Mouse (Mus musculus): ENCODE results near the gene Slco1a5.
"Not testable (repeated sequence)": the region's sequence is repeated elsewhere in the genome, so short reads cannot be mapped to it uniquely, and the experiment has no call there.

The Slco1a5 gene

DNA sequence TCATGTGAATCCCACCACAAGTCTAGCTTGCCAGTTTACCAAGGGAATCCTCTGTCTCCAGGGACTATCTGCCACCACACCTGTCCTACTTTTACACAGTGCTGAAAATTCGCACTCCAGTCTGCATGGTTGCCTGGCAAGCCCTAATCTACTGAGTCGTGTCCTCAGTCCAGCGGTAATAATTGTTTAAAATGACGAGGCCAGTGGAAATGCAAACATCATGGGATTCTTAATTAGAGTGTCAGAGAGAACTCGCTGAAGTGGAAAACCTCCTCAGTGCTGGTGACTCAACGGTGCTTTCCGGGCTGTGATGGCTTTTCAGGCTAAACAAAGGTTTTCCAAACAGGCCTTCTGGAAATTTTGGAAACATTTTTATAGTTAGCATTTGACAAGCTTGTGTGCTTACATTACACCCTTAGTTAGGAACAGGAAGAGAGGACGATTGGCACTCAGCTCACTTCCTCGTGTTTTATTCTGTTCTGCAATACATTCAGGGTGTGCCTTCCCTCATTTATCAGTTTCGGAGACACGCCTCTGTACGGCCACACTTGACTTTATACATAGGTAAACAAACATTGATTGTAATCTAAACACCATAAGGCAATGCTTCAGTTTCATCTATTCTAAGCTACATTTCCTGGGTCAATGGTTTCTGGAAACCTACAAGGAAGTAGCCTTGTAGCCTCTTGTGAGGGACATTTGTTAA lies 33.2 kb downstream of the Slco1a5 start:
- DNase-seq, result no peak

DNA sequence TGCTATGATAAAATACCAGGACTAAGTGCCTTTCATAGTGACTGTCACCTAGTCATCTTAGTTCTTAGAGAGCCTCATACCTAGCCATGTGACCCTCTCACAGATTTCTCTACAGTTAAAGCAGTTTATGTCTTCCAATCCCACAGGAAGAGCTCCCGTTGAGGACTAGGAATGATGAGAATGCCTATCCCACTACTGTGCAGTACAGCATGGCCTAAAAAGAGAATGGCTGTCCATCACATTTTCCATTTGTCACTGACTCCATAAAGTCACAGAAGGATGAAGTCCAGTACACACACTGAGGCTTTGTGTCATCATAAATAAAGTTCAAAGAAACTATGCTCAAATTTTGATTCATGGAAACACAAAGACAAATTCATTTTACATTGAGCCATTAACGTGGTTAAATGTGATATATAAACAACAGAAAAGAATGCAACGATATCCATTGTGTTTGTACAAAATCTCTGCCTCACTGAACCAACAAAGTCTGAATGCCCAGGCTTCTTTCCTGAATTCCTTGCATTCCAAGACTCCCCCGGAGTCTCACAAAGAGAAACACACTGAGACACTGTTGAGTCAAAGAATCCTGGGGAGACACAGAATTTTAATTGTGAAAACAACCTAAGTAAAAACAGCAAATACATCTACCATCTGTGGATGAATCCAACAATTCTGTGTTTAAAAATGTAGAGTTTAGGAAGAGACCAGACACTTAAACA lies 46.9 kb downstream of the Slco1a5 start:
- no peak for DNase-seq

DNA sequence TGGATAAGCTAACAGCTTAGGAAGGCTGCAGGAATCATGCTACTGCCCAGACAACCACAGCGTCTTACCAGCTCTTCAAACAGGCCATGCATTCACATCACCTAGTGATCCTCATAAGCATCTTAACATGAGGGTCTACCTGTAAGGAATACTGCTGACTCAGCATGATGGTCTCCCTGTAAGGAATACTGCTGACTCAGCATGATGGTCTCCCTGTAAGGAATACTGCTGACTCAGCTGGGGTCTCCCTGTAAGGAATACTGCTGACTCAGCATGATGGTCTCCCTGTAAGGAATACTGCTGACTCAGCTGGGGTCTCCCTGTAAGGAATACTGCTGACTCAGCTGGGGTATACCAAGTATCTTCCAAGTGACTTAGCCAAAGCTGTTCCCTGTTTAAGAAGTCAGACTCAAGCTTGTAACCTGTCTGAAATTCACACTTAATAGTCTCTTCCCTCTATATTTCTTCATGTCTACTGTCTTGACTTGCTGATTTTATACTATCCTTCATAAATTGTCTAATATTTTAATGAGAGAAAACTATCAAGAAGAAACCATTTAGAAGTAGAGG lies 72.0 kb downstream of the Slco1a5 start:
- not testable (repeated sequence) for DNase-seq

DNA sequence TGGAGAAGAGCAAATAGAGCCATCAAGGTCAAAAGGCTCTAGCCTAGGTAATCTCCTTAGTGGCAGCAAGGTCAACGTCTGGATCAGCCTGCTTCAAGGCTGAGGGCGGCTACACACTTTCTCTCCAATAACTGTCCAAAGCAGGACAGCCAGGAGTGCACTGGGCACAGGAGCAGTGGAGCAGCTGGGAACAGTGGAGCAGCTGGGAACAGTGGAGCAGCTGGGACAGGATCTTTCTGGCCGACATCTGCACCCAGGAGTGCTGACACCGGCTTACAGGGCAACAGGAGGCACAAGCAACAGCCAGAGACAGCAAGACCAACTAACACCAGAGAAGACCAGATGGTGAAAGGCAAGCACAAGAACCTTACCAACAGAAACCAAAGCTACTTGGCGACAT lies 77.7 kb downstream of the Slco1a5 start:
- no peak for DNase-seq

DNA sequence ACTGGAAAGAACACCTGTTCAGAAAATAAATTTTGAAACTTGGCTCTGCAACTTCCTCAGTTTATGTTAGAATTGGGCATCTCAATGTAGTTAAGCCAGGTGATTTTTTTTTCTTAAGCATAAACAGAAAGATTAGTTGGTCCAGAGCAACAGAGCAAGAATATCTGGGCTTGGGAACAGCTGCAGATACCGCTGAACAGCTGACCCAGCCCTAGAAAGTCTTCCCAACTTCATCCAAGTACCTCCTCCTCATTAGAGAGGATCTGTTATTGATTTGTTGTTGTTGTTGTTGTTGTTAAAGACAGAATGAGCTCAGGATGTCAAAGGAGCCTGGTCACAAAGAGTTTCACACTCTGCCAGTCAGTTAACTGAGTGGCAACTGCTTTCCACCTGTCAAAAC lies 83.3 kb downstream of the Slco1a5 start:
- DNase-seq, result no peak

DNA sequence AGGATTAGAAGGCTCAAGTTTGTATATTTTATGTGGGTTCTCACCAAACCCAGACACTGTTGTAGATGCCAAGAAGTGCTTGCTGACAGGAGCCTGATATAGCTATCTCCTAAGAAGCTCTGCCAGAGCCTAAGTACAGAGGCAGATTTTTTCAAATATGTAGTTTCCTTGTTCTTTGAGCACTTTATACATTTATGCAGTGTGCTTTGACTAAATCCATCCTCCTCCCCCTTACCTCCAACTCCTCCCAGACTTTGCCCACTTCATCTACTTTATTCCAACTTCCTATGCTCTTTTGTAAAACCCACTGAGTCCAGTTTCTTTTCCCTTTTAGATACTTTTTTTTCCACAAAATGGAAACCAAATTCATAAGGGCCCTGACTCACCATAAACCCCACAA lies 102.6 kb downstream of the Slco1a5 start:
- DNase-seq, result no peak

- DNase-seq, result no peak
Measured at GRCm38 (mm10) chr6:142211821-142212220, 111.0 kb downstream of the Slco1a5 start.

DNA sequence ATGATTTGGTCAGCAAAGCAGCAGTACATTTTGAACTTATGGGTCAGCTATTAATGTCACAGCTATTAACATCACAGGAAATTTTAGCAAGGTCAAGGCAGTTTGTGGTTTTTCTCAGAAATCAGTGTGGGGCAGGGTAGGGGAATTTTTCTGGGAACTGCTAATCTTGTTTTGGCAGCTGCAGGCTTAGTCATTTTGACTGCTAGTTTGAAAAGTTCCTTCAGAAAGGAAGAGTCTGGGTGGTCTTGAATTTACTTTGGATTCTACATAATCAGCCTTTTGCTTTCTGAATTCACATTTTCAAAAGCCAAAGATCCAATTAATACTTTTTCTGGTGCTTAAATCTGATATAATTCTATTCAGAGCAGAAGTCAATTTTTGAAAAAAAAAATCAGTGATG lies 113.0 kb downstream of the Slco1a5 start:
- DNase-seq, result no peak

DNA sequence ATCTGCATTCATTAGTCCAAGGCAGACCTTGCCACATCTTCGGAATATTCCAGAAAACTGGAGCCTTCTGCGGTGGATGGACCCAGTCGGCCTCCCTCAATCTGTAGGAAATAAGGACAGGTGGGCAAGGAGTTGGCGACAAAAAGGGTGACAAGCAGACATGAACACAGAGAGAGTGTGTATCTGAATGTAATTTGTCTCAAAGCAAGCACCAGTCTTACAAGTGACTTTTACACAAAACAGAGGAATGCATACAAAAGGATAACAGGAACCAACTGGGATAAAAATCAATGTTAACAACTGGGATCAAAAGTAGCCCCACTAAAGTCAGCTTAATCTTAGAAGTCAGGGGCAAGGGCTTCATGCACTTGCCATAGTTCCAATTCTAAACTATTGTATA lies 114.4 kb downstream of the Slco1a5 start, which contains the start of gene Slco1a6:
TSS of gene Slco1a6 (minus strand) at position 101 of the 400 bp plus-strand sequence.
- no peak for DNase-seq

DNA sequence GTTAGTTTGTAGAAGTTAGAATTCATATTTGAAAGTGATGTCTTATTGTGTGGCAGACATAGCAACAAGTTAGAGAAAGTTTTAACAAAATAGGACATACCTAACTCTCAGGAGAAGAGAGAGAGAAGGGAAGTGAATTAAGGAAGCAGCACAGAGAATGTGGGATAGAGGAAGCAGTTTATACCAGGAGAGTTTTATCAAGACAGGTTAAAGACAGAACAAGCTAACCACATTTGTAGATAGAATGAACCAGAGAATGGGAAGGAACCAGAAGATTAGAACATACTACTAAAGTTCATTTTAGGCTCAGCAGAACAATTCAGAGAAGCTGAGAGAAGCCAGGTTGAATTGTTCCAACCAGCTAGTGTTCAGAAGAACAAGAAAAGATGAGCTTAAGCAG lies 122.3 kb downstream of the Slco1a5 start:
- DNase-seq, result no peak

DNA sequence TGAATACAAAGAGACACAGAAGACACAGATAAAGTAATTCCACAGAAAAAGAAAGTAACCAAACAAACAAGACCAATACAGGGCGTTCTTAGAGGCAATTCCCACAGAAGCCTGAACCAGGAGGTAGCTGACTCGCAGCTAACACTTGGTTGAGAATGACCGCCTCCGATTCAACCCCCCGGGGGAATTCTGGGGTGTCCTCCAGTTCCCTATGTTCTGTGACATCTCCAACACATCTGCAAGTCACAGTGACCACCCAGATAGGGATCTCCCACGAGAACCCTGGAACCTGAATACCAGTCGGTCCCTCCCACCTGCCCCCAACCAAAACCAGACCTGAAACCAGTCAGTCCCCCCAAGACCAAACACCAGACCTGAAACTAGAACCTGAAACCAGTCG lies 128.5 kb downstream of the Slco1a5 start:
- DNase-seq, result no peak

DNA sequence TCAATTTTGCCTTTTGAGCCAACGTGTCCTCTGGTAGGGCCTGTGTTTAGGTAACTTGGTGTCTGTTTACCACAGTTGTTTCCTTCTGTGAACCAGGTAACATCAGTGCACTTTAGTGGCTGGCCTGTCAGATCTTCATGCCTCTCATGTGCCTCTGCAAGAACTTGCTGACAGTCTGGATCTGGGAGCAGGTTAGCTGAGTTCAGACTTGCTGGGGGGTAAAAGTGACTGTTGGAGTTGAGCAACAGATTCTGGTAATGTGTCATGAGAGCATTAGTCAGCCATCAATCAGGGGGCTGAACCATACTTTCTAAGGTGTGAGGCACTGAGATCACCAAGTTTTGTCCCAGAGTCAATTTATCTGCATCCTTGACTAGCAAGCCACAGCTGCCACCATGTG lies 130.8 kb downstream of the Slco1a5 start:
- DNase-seq, result no peak

- DNase-seq, result no peak
Measured at GRCm38 (mm10) chr6:142187426-142187825, 135.4 kb downstream of the Slco1a5 start.

DNA sequence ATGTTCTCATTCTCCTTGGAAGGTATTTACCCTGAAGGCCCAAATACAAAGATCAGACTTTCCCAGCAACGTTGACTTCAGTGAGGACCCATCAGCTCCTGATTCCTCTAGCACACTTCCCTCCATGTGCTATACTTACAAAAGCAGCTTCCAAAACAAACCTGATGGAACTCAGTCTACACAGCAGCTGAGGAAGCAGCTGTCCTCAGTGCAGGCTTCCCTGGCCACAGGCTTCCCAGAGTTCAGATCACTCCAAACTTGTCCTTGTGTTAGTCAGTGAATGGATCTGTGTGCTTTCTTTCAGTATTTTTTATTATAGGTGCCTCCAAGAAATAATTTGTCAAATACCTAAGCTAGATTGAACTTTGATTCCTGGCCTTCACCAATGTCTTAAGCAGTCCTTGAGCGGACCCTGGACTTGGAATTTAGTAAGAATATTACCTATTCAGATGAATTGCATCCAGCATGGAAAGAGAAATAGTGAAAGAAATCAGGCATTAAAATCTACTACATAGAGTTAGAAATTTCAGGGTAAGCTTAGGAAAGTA lies 136.8 kb downstream of the Slco1a5 start:
- DNase-seq, result no peak
